In the genomic region with DNA sequence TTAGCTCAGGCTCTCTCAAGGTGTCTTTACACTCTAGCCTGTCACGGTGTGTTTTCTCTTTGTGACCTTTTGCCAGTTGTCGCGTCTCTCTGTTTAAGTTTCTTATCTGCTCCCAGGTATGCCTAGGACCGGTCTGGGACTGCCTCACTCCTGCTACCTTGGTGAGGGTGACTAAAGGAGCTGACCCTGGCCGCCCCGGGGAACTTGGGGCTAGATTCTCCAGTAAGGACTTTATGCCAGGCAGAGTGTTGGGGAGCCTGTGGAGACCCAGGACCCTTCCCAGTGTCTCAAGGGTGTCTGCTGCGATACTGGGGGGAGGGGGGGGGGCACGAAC, we compare ENCODE assay signal across 1 mouse cellular context.
TF ChIP-seq lines count a peak whose summit lies in the region.

No protein-coding gene starts in this region.

TF ChIP-seq in CH12.LX, 34 proteins besides CTCF, POLR2A, EP300 and RAD21:
- TF ChIP-seq ETS1 (conservative IDR thresholded peaks at IDR 0.05; ENCODE audit: low read depth, low read length) (no peak), ELF1 (IDR thresholded peaks at IDR 0.05; ENCODE audit: low read depth, low read length) (0 out of 2 replicates have a peak, but pooled peaks have one; percentile 12), MXI1 (IDR thresholded peaks at IDR 0.05; ENCODE audit: low read depth, low read length) (0 out of 2 replicates have a peak, but pooled peaks have one; percentile 10), POLR2AphosphoS2 (IDR thresholded peaks at IDR 0.05; ENCODE audit: low read depth, low read length) (no peak)
